Mouse (Mus musculus) right cerebral cortex, postnatal 10 days (tissue): ENCODE measurements around the gene Gpr87.
A peak's percentile ranks its signal among the peaks of the same experiment; 100 is the strongest.

Source experiments
- DNase-seq, 2 experiments: peaks; one replicate each; pipeline ENCODE4 v3.0.0; 2021; ENCODE audit warnings: low spot score in 2 of 2

Gene Gpr87

GRCm38 (mm10) chr3:59139651-59140051 is 55.3 kb downstream of the Gpr87 start:
- no peak for DNase-seq

- DNase-seq: no peak
These were observed 55.9 kb downstream of the Gpr87 start for GRCm38 (mm10) chr3:59138946-59139468.

GRCm38 (mm10) chr3:59135911-59136653 is 58.8 kb downstream of the Gpr87 start:
- peak; percentile 37 to 72 for DNase-seq

- no peak for DNase-seq
These were observed 61.7 kb downstream of the Gpr87 start for GRCm38 (mm10) chr3:59133189-59133588.

GRCm38 (mm10) chr3:59131966-59132365 is 62.9 kb downstream of the Gpr87 start:
- no peak for DNase-seq

- DNase-seq: no peak
These were observed 63.8 kb downstream of the Gpr87 start for GRCm38 (mm10) chr3:59131081-59131480.

GRCm38 (mm10) chr3:59130431-59130830 is 64.5 kb downstream of the Gpr87 start:
- no peak for DNase-seq

GRCm38 (mm10) chr3:59129547-59129946 is 65.4 kb downstream of the Gpr87 start:
- no peak for DNase-seq
